Mouse (Mus musculus) right cerebral cortex, postnatal 14 days (tissue): Measurements from ENCODE around the gene Ankrd33b.
A peak's percentile ranks its signal among the peaks of the same experiment; 100 is the strongest.

Experiments used
- DNase-seq: peaks from one replicate; pipeline ENCODE4 v3.0.0; 2022

Ankrd33b gene

GRCm38 (mm10) chr15:31366596-31367480, 688 bp downstream of the Ankrd33b start:
- no peak for DNase-seq

- no peak for DNase-seq
Observed at GRCm38 (mm10) chr15:31365720-31366591, 1.6 kb downstream of the Ankrd33b start.

GRCm38 (mm10) chr15:31365041-31365719, 2.3 kb downstream of the Ankrd33b start:
- no peak for DNase-seq

DNA sequence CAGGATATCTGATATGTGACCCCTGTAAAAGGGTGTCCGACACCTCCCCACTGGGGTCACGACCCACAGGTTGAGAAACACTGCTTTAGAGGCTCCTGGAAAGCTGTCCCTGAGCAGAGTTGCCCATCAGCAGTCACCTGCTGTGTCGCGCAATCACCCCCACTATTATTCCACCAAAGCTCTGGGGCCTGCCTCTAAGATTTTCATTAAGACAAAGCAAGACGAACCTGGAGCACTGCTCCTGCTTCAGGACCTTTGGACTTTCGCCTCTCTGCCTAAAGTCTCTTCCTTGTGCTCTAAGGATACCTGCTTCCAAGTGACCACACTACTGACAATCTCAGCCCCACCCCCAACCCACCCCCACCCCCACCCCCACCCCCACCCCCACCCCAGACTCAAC, 3.1 kb downstream of the Ankrd33b start:
- no peak for DNase-seq

DNA sequence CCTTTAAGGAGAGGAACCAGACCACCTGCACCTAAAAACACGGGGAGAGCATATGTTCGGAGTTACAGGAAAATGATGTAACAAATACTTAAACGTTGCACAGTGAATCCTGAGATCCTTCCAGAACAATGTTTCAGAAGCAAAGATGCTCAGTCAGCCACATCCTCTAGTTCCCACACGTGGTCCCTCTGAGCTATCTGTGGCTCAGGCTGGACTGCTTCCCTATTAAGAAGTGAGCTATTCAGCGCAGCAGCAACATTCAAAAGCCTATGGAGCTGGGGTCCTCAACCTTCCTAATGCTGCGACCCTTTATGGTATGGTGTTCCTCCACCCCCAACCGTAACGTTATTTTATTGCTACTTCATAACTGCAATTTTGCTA, 3.6 kb downstream of the Ankrd33b start:
- DNase-seq = no peak

DNA sequence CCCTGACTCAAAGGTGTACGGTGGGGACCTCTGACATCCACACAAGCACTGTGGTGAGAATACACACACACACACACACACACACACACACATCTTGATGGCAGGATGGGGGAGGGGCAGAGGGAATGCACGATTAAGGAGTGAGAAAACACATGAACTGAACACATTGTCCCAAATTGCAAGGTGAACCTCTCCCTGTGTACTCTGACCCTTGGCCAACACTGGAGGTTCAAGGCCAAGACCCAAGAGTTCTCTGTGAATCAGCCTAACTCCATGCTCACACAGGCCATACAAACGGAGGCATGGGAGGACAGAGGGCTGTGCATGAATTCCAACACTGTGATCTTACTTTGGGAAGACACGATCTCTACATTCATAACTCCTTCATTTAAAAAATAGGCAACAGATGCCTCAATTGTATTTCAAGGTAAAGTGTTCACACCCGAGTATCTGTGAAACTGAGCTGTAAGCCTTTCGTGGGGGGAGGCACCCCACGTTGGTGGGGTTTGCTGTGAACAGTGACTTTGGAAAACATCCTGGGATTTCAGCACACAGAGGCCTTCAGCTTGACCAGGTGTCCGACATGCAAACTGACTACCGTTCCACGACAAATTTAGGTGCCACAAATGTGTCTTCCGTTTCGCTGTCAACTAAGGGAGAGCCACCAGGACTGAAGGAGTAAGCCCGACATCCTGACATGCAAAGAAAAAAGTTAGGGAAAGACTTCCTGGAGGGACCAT, 4.1 kb downstream of the Ankrd33b start:
- DNase-seq = no peak

GRCm38 (mm10) chr15:31361259-31361853, 6.2 kb downstream of the Ankrd33b start:
- no peak for DNase-seq

GRCm38 (mm10) chr15:31360593-31360992, 6.9 kb downstream of the Ankrd33b start:
- no peak for DNase-seq

DNA sequence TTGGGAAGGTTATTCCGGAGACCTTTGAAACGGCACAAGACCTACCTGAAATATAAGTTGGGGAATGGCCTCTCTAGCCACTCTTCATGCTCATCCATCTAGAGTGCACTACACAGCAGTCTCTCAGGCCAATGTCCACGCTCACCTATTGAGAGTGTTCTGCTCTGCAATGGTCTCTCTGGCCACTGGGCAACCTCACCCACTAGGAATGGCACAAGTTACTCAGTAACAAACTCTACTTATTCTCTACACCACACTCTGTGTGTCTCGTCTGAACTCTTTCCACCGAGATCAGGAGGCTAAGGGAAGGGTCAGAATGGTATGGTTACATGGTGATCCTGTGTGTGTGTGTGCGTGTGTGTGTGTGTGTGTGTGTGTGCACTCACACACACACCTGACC, 7.7 kb downstream of the Ankrd33b start:
- DNase-seq = no peak

GRCm38 (mm10) chr15:31352494-31353279, 14.8 kb downstream of the Ankrd33b start:
- no peak for DNase-seq

DNA sequence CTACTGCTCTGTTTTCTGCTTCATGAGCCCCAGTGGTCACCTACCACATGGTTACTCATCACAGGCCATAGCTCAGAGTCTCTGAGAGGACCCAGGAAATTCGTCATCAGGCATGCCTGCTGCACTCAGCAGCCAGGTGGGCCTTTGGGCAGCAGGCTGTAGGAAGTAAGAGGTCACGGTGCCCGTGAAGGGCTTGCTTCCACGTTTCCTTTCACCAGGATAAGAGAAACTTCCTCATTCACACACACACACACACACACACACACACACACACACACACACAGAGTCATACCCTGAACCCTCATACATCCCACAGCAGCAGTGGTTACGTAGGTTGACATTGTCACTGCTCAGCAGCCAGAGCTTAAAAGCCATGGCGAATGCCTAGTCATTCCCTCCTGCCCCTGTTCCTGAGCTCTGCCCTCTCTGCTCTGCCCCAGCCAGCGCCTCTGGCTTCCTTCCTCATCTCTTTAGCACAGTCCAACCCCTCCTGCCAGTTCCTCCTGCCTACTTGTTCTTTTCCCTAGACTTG, 17.6 kb downstream of the Ankrd33b start:
- no peak for DNase-seq

- DNase-seq = no peak
Observed at GRCm38 (mm10) chr15:31349046-31349445, 18.5 kb downstream of the Ankrd33b start.

DNA sequence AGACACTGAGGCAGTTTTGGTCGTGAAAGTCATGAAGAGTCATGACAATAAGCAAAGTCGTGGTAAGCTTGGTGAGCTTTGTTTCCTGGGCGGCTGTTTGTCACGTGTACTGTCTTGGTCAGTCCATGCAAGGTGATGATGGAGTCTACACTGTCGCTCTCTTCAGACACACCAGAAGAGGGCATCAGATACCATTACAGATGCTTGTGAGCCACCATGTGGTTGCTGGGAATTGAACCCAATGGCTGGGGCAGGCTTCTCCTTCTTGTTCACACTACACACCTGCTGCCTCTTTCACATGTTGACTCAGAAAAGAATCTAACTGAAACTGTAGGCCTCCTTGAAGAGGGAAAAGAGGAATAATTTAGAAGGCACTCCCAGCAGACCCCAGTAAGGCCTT, 19.3 kb downstream of the Ankrd33b start:
- DNase-seq = no peak

DNA sequence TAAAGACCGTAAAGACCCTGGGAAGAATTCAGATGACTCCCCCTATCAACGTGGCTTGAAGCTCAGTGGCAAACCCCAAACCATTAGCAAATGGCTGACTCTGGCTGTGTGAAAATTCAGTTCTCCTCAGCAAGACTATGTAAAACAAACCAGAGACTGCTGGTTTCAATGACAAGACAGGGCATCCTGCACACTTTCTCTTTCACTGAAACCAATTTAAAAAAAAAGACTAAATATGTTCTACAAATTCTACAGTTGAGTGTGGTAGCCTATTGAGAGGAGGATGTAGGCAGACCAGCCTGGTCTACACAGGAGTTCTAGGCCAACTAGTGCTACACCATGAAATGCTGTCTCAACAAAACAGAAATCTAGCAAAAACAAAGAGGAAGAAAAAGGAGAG, 21.0 kb downstream of the Ankrd33b start:
- no peak for DNase-seq

DNA sequence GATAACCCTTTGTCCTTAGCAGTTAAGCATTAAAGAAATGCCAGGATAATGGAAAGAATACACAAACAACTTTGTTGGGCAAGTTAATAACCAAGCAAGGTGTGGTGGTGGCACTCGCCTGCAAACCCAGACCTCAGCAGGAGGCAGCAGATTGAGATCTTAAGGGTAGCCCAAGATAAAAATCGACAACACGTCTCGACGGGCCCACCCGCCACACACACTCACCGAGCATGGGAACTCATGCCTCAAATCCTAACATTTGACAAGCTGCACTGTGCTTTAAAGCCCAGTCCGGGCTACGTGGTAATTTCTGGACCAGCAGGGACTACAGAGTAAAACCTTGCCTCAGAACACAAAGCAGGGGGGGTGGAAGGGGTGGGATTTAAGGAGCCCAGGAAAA, 22.2 kb downstream of the Ankrd33b start:
- no peak for DNase-seq

GRCm38 (mm10) chr15:31344811-31345211, 22.7 kb downstream of the Ankrd33b start:
- peak; percentile 52 for DNase-seq

- DNase-seq = no peak
Observed at GRCm38 (mm10) chr15:31343602-31344001, 23.9 kb downstream of the Ankrd33b start.

- no peak for DNase-seq
Observed at GRCm38 (mm10) chr15:31342496-31342901, 25.0 kb downstream of the Ankrd33b start.

GRCm38 (mm10) chr15:31342001-31342400, 25.5 kb downstream of the Ankrd33b start:
- DNase-seq = no peak

GRCm38 (mm10) chr15:31338656-31339291, 28.8 kb downstream of the Ankrd33b start:
- DNase-seq = no peak

DNA sequence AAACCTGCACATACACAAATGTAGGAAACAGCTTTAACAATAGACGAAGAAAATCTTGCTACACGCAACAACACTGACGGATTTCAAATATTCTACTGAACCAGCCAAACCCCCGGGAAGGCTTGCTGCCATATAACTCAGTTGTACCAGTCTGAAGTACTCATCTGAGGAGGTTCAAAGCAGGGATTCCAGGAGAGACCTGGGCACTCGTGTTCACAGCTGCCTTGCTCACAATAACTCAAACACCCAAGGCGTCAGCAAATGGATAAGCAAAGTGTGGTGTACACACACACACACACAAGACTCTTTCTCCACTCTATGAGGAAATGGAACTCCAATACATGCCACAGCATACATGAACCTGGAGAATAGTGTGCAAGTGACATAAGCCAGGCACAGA, 29.5 kb downstream of the Ankrd33b start:
- no peak for DNase-seq
